Mouse (Mus musculus) small intestine, adult 2 months (tissue): Measurements from ENCODE around the gene Ccdc138. TPM values are rescaled to one million over a fixed set of nuclear protein-coding genes. Genes with fewer than 3 reads are reported as not detected.

Source experiments
- H3K27ac ChIP-seq: fragments of 200-500 bp; 2 replicates; pipeline ENCODE4 v1.5.1; 2012; ENCODE audit warnings: low read depth, low read length, control low read depth, inconsistent platforms; ENCODE audit not compliant: insufficient read depth
- H3K27me3 ChIP-seq: fragments of 200-500 bp; 2 replicates; pipeline ENCODE4 v1.6.1; 2012; ENCODE audit warnings: mild to moderate bottlenecking, moderate library complexity, low read length, inconsistent platforms; ENCODE audit not compliant: control insufficient read depth, insufficient read depth
- H3K36me3 ChIP-seq: fragments of 200-500 bp; 2 replicates; pipeline ENCODE4 v1.6.1; 2012; ENCODE audit warnings: mild to moderate bottlenecking, low read length, control low read depth, inconsistent platforms; ENCODE audit not compliant: control insufficient read depth, insufficient read depth
- H3K4me1 ChIP-seq: fragments of 200-500 bp; 2 replicates; pipeline ENCODE4 v1.6.1; 2012; ENCODE audit warnings: low read length, inconsistent platforms, mixed read lengths; ENCODE audit not compliant: control insufficient read depth, insufficient read depth, insufficient read length
- H3K4me3 ChIP-seq: fragments of 200-500 bp; 2 replicates; pipeline ENCODE4 v1.5.1; 2012; ENCODE audit warnings: low read depth, mild to moderate bottlenecking, control low read depth, inconsistent platforms, low read length, moderate library complexity
- CTCF ChIP-seq: fragments of 200-500 bp; IDR thresholded peaks from 2 replicates; pipeline ENCODE4 v1.5.1; 2012; ENCODE audit warnings: low read depth, mild to moderate bottlenecking, control low read depth, inconsistent platforms, low read length, moderate library complexity, mixed read lengths; ENCODE audit not compliant: insufficient replicate concordance, insufficient read length; ENCODE audit errors: extremely low read depth
- POLR2A ChIP-seq: fragments of 200-500 bp; IDR thresholded peaks from 2 replicates; pipeline ENCODE4 v1.6.1; 2012; ENCODE audit warnings: low read depth, mild to moderate bottlenecking, control low read depth, inconsistent platforms, low read length, moderate library complexity
- WGBS: fragments of 180-500 bp; shearing (Covaris S2); methylation state at CpG from one replicate; pipeline ENCODE4 v1.1.7; 2018; 5-methylcytosine and 5-hydroxymethylcytosine counted together
- polyA plus RNA-seq: library from polyadenylated mRNA; depleted of rRNA; stranded (reverse); fragments of >200 nt; gene quantifications from 2 replicates; pipeline ENCODE4 v1.2.3, GENCODE M21; 2012

Ccdc138 gene
- polyA plus RNA-seq, 1 experiment = 0.32 TPM

GRCm38 (mm10) chr10:58594486-58594885 lies 96.7 kb downstream of the Ccdc138 start:
- Histone ChIP-seq H3K4me3 (no peak overlapping the region), H3K36me3 (no peaks in the 10 kb centered on the region), H3K27me3 (no peaks in the 10 kb centered on the region), H3K27ac (no peak overlapping the region), H3K4me1 (no peaks in the 10 kb centered on the region)
- no peak for TF ChIP-seq CTCF
- no peak for TF ChIP-seq POLR2A
- 60% methylated on average over 3 of the region's 3 CpGs for WGBS

- Histone ChIP-seq H3K27ac (no peak overlapping the region), H3K27me3 (no peaks in the 10 kb centered on the region), H3K4me1 (no peaks in the 10 kb centered on the region), H3K4me3 (no peak overlapping the region), H3K36me3 (no peaks in the 10 kb centered on the region)
- TF ChIP-seq CTCF (no peak), POLR2A (no peak)
- 88% methylated on average over 3 of the region's 3 CpGs for WGBS
Observed at GRCm38 (mm10) chr10:58595197-58595596, 97.4 kb downstream of the Ccdc138 start.

- Histone ChIP-seq H3K27ac (no peak overlapping the region), H3K36me3 (no peaks in the 10 kb centered on the region), H3K4me1 (no peaks in the 10 kb centered on the region), H3K4me3 (no peak overlapping the region), H3K27me3 (no peaks in the 10 kb centered on the region)
- 66% methylated on average over 5 of the region's 5 CpGs for WGBS
- TF ChIP-seq POLR2A = no peak
- TF ChIP-seq CTCF = no peak
Observed at GRCm38 (mm10) chr10:58595821-58596220, 98.1 kb downstream of the Ccdc138 start.

GRCm38 (mm10) chr10:58600151-58600550 lies 102.4 kb downstream of the Ccdc138 start:
- 87% methylated on average over 5 of the region's 5 CpGs for WGBS
- no peak for TF ChIP-seq POLR2A
- TF ChIP-seq CTCF = no peak
- H3K27me3 ChIP-seq = no peaks in the 10 kb centered on the region
- no peak overlapping the region for H3K27ac ChIP-seq
- H3K4me1 ChIP-seq = no peaks in the 10 kb centered on the region
- H3K4me3 ChIP-seq = no peak overlapping the region
- H3K36me3 ChIP-seq = no peaks in the 10 kb centered on the region

GRCm38 (mm10) chr10:58600983-58601382 lies 103.2 kb downstream of the Ccdc138 start:
- Histone ChIP-seq H3K27me3 (no peaks in the 10 kb centered on the region), H3K27ac (no peak overlapping the region), H3K36me3 (no peaks in the 10 kb centered on the region), H3K4me3 (no peak overlapping the region), H3K4me1 (no peaks in the 10 kb centered on the region)
- no peak for TF ChIP-seq POLR2A
- TF ChIP-seq CTCF = no peak
- 43% methylated on average over 5 of the region's 5 CpGs for WGBS

GRCm38 (mm10) chr10:58601431-58601901 lies 103.7 kb downstream of the Ccdc138 start:
- Histone ChIP-seq H3K27ac (no peak overlapping the region), H3K27me3 (no peaks in the 10 kb centered on the region), H3K36me3 (no peaks in the 10 kb centered on the region), H3K4me3 (no peak overlapping the region), H3K4me1 (no peaks in the 10 kb centered on the region)
- whole genome bisulfite sequencing = 57% methylated on average over 6 of the region's 6 CpGs
- TF ChIP-seq POLR2A = no peak
- no peak for TF ChIP-seq CTCF

GRCm38 (mm10) chr10:58601946-58602345 lies 104.2 kb downstream of the Ccdc138 start:
- 75% methylated on average over 7 of the region's 7 CpGs for WGBS
- H3K27me3 ChIP-seq = no peaks in the 10 kb centered on the region
- no peak overlapping the region for H3K4me3 ChIP-seq
- no peak overlapping the region for H3K27ac ChIP-seq
- no peaks in the 10 kb centered on the region for H3K36me3 ChIP-seq
- no peaks in the 10 kb centered on the region for H3K4me1 ChIP-seq
- TF ChIP-seq CTCF = no peak
- no peak for TF ChIP-seq POLR2A
